Mouse (Mus musculus): ENCODE measurements around the gene Psma7. TPM values are rescaled to one million over a fixed set of nuclear protein-coding genes. Genes with fewer than 3 reads are reported as not detected.

The Psma7 gene
- total and polyA plus RNA-seq, 3 experiments, result 394 to 515 (median 458) TPM

DNA sequence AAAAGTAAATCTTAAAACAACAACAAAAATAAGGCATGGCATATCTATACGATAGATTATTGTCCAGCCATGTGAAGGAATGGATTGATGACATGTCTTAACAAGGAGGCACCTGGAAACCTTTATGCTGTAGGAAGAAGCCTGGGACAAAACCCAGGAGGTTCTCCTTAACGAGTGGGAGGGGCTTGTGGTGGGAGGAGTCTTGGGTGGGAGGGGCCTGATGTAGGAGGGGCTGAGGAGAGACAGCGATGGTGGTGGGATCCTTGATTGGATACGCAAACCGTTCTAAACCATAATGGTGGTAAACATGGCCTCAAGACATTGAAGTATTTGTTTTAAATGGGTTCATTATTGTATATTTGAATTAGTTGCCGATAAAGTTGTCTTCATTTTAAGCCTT, 30.9 kb downstream of the Psma7 start:
- Histone ChIP-seq H3K27ac (ENCODE audit: control insufficient read depth, low read depth, low read length) (no peak overlapping the region), H3K79me2 (ENCODE audit: control insufficient read depth, insufficient read depth, low read length, poor library complexity) (no peaks in the 10 kb centered on the region), H3K4me3 (ENCODE audit: control insufficient read depth in 1 of 2, insufficient read depth in 1 of 2, low read depth in 2 of 2, low read length in 2 of 2) (no peak overlapping the region), H3K27me3 (ENCODE audit: control insufficient read depth in 1 of 2, insufficient read depth in 2 of 2, low read length in 2 of 2) (peaks cover 2 to 9% of the 10 kb centered on the region in 2 experiments; a peak in 3 of 4 replicates), H3K9ac (ENCODE audit: control insufficient read depth, low read depth, low read length, poor library complexity, severe bottlenecking) (no peak overlapping the region), H3K4me1 (ENCODE audit: control insufficient read depth in 1 of 2, insufficient read depth in 2 of 2, low read length in 2 of 2) (no peaks in the 10 kb centered on the region), H3K9me3 (replicated peaks; ENCODE audit: insufficient read depth, low read length) (no peaks in the 10 kb centered on the region), H3K36me3 (ENCODE audit: control insufficient read depth in 1 of 2, insufficient read depth in 2 of 2, low read length in 2 of 2) (no peaks in the 10 kb centered on the region)
- no peak for DNase-seq (ENCODE audit: low read depth, low spot score)
- TF ChIP-seq MEF2A (IDR thresholded peaks at IDR 0.05; ENCODE audit: extremely low read depth, insufficient replicate concordance, low read depth, low read length, poor library complexity, severe bottlenecking) (no peak), NELFE (IDR thresholded peaks at IDR 0.05; ENCODE audit: low read depth, low read length) (no peak), USF2 (IDR thresholded peaks at IDR 0.05; ENCODE audit: borderline replicate concordance in 1 of 2, insufficient read depth in 1 of 2, low read depth in 1 of 2, low read length in 2 of 2) (no peak), ETS1 (IDR thresholded peaks at IDR 0.05; ENCODE audit: low read depth, low read length) (no peak), NRF1 (IDR thresholded peaks at IDR 0.05; ENCODE audit: insufficient read depth, low read depth, low read length, poor library complexity, severe bottlenecking) (no peak)

- no peak overlapping the region for H3K27ac ChIP-seq (ENCODE audit: control insufficient read depth, low read depth, low read length)
- H3K4me3 ChIP-seq (ENCODE audit: control insufficient read depth in 1 of 2, insufficient read depth in 1 of 2, low read depth in 2 of 2, low read length in 2 of 2), result no peak overlapping the region
- no peak for DNase-seq (ENCODE audit: low read depth, low spot score)
- H3K36me3 ChIP-seq (ENCODE audit: control insufficient read depth in 1 of 2, insufficient read depth in 2 of 2, low read length in 2 of 2), result no peaks in the 10 kb centered on the region
- peaks cover 0 to 6% of the 10 kb centered on the region in 2 experiments; a peak in 2 of 4 replicates for H3K27me3 ChIP-seq (ENCODE audit: control insufficient read depth in 1 of 2, insufficient read depth in 2 of 2, low read length in 2 of 2)
- H3K4me1 ChIP-seq (ENCODE audit: control insufficient read depth in 1 of 2, insufficient read depth in 2 of 2, low read length in 2 of 2), result no peaks in the 10 kb centered on the region
- no peak for TF ChIP-seq KAT2A (conservative IDR thresholded peaks at IDR 0.05; ENCODE audit: low read depth, low read length)
- no peak for TF ChIP-seq SMC3 (IDR thresholded peaks at IDR 0.05; ENCODE audit: low read depth, low read length)
- TF ChIP-seq JUND (IDR thresholded peaks at IDR 0.05; ENCODE audit: low read depth, low read length), result no peak
- TF ChIP-seq TCF12 (IDR thresholded peaks at IDR 0.05; ENCODE audit: low read depth, low read length), result no peak
- no peak for TF ChIP-seq E2F4 (IDR thresholded peaks at IDR 0.05; ENCODE audit: borderline replicate concordance, low read depth, low read length)
- no peak for TF ChIP-seq USF2 (IDR thresholded peaks at IDR 0.05; ENCODE audit: borderline replicate concordance in 1 of 2, insufficient read depth in 1 of 2, low read depth in 1 of 2, low read length in 2 of 2)
- no peak for TF ChIP-seq ZNF384 (IDR thresholded peaks at IDR 0.05; ENCODE audit: low read depth, low read length)
- TF ChIP-seq MEF2A (IDR thresholded peaks at IDR 0.05; ENCODE audit: extremely low read depth, insufficient replicate concordance, low read depth, low read length, poor library complexity, severe bottlenecking), result no peak
- TF ChIP-seq USF1 (IDR thresholded peaks at IDR 0.05; ENCODE audit: low read depth, low read length), result no peak
- TF ChIP-seq POLR2AphosphoS5 (IDR thresholded peaks at IDR 0.05; ENCODE audit: borderline replicate concordance, low read depth, low read length), result no peak
- no peak for TF ChIP-seq NRF1 (IDR thresholded peaks at IDR 0.05; ENCODE audit: insufficient read depth, low read depth, low read length, poor library complexity, severe bottlenecking)
- no peak for TF ChIP-seq MAFK (IDR thresholded peaks at IDR 0.05; ENCODE audit: borderline replicate concordance, low read depth, low read length)
- TF ChIP-seq GABPA (IDR thresholded peaks at IDR 0.05; ENCODE audit: low read depth, low read length), result no peak
- no peak for TF ChIP-seq RCOR1 (IDR thresholded peaks at IDR 0.05; ENCODE audit: low read depth, low read length)
- TF ChIP-seq POLR2AphosphoS2 (IDR thresholded peaks at IDR 0.05; ENCODE audit: low read length), result no peak
- H3K9me3 ChIP-seq (replicated peaks; ENCODE audit: insufficient read depth, low read length), result no peaks in the 10 kb centered on the region
- H3K79me2 ChIP-seq (ENCODE audit: control insufficient read depth, insufficient read depth, low read length, poor library complexity), result no peaks in the 10 kb centered on the region
- H3K9ac ChIP-seq (ENCODE audit: control insufficient read depth, low read depth, low read length, poor library complexity, severe bottlenecking), result no peak overlapping the region
These were observed 31.5 kb downstream of the Psma7 start for GRCm38 (mm10) chr2:180010686-180011085.
